Mouse (Mus musculus): ENCODE measurements around the gene Acadsb. TPM values are rescaled to one million over a fixed set of nuclear protein-coding genes. Genes with fewer than 3 reads are reported as not detected.
A peak's percentile ranks its signal among the peaks of the same experiment; 100 is the strongest.
"Not testable (repeated sequence)": the region's sequence is repeated elsewhere in the genome, so short reads cannot be mapped to it uniquely, and the experiment has no call there.

The Acadsb gene
- polyA plus RNA-seq, 1 experiment from 2014 or later, result 95.7 TPM

- H3K4me1 ChIP-seq (ENCODE audit: control insufficient read depth, insufficient read depth, low read length), result peaks cover 17% of the 10 kb centered on the region
- 0 out of 2 replicates have a peak, but pooled peaks have one; percentile 4 for ATAC-seq (ENCODE audit: low read depth)
- peak overlapping the region; percentile 83 for H3K4me2 ChIP-seq (ENCODE audit: low read depth, low read length)
- no peaks in the 10 kb centered on the region for H3K27me3 ChIP-seq (ENCODE audit: control insufficient read depth, insufficient read depth, low read length)
- H3K36me3 ChIP-seq (ENCODE audit: control insufficient read depth, insufficient read depth, low read length), result no peaks in the 10 kb centered on the region
- H3K9me3 ChIP-seq (ENCODE audit: control insufficient read depth, low read length), result no peaks in the 10 kb centered on the region
- peak overlapping the region; percentile 88 for H3K4me3 ChIP-seq (ENCODE audit: low read depth, low read length)
- peak overlapping the region; percentile 90 for H3K9ac ChIP-seq (replicated peaks; ENCODE audit: low read depth, low read length)
- WGBS, result 5% methylated on average over 16 of the region's 16 CpGs
- peak overlapping the region; percentile 82; the same call in 1 of the 2 replicates for H3K27ac ChIP-seq (ENCODE audit: low read depth, low read length)
Measured at GRCm38 (mm10) chr7:131409321-131409987, 947 bp upstream of the Acadsb start.

GRCm38 (mm10) chr7:131409988-131410385 lies 414 bp upstream of the Acadsb start:
- Histone ChIP-seq H3K4me1 (ENCODE audit: control insufficient read depth, insufficient read depth, low read length) (peaks cover 17% of the 10 kb centered on the region), H3K27me3 (ENCODE audit: control insufficient read depth, insufficient read depth, low read length) (no peaks in the 10 kb centered on the region), H3K27ac (ENCODE audit: low read depth, low read length) (peak overlapping the region; percentile 82), H3K36me3 (ENCODE audit: control insufficient read depth, insufficient read depth, low read length) (no peaks in the 10 kb centered on the region), H3K9me3 (ENCODE audit: control insufficient read depth, low read length) (no peaks in the 10 kb centered on the region), H3K4me2 (ENCODE audit: low read depth, low read length) (peak overlapping the region; percentile 83), H3K9ac (replicated peaks; ENCODE audit: low read depth, low read length) (peak overlapping the region; percentile 90), H3K4me3 (ENCODE audit: low read depth, low read length) (peak overlapping the region; percentile 88)
- ATAC-seq (ENCODE audit: low read depth), result peak; percentile 66
- 0% methylated on average over 38 of the region's 38 CpGs for WGBS

GRCm38 (mm10) chr7:131411221-131411940 lies 980 bp downstream of the Acadsb start:
- peak overlapping the region; percentile 83 for H3K4me2 ChIP-seq (ENCODE audit: low read depth, low read length)
- no peaks in the 10 kb centered on the region for H3K9me3 ChIP-seq (ENCODE audit: control insufficient read depth, low read length)
- H3K4me3 ChIP-seq (ENCODE audit: low read depth, low read length), result peak overlapping the region; percentile 88
- no peaks in the 10 kb centered on the region for H3K36me3 ChIP-seq (ENCODE audit: control insufficient read depth, insufficient read depth, low read length)
- peak overlapping the region; percentile 90 for H3K9ac ChIP-seq (replicated peaks; ENCODE audit: low read depth, low read length)
- H3K27ac ChIP-seq (ENCODE audit: low read depth, low read length), result no peak overlapping the region
- 25% methylated on average over 10 of the region's 10 CpGs for WGBS
- ATAC-seq (ENCODE audit: low read depth), result no peak
- H3K27me3 ChIP-seq (ENCODE audit: control insufficient read depth, insufficient read depth, low read length), result no peaks in the 10 kb centered on the region
- peaks cover 17% of the 10 kb centered on the region for H3K4me1 ChIP-seq (ENCODE audit: control insufficient read depth, insufficient read depth, low read length)

- H3K36me3 ChIP-seq (ENCODE audit: control insufficient read depth, insufficient read depth, low read length), result no peaks in the 10 kb centered on the region
- 42% methylated on average over 2 of the region's 2 CpGs for WGBS
- no peak for ATAC-seq (ENCODE audit: low read depth)
- peaks cover 17% of the 10 kb centered on the region for H3K4me1 ChIP-seq (ENCODE audit: control insufficient read depth, insufficient read depth, low read length)
- H3K9ac ChIP-seq (replicated peaks; ENCODE audit: low read depth, low read length), result no peak overlapping the region; the same call in 1 of the 2 replicates
- no peak overlapping the region for H3K27ac ChIP-seq (ENCODE audit: low read depth, low read length)
- H3K4me2 ChIP-seq (ENCODE audit: low read depth, low read length), result peak overlapping the region; percentile 83
- no peaks in the 10 kb centered on the region for H3K9me3 ChIP-seq (ENCODE audit: control insufficient read depth, low read length)
- H3K4me3 ChIP-seq (ENCODE audit: low read depth, low read length), result no peak overlapping the region; the same call in 1 of the 2 replicates
- no peaks in the 10 kb centered on the region for H3K27me3 ChIP-seq (ENCODE audit: control insufficient read depth, insufficient read depth, low read length)
Measured at GRCm38 (mm10) chr7:131411941-131412270, 1.5 kb downstream of the Acadsb start.

GRCm38 (mm10) chr7:131416742-131417141 lies 6.3 kb downstream of the Acadsb start:
- not testable (repeated sequence) for H3K9me3 ChIP-seq (ENCODE audit: control insufficient read depth, low read length); H3K4me1 ChIP-seq (ENCODE audit: control insufficient read depth, insufficient read depth, low read length); H3K4me3 ChIP-seq (ENCODE audit: low read depth, low read length); H3K27me3 ChIP-seq (ENCODE audit: control insufficient read depth, insufficient read depth, low read length); H3K27ac ChIP-seq (ENCODE audit: low read depth, low read length); H3K4me2 ChIP-seq (ENCODE audit: low read depth, low read length); ATAC-seq (ENCODE audit: low read depth); H3K36me3 ChIP-seq (ENCODE audit: control insufficient read depth, insufficient read depth, low read length); H3K9ac ChIP-seq (replicated peaks; ENCODE audit: low read depth, low read length)

GRCm38 (mm10) chr7:131417605-131418004 lies 7.2 kb downstream of the Acadsb start:
- Histone ChIP-seq H3K4me1 (ENCODE audit: control insufficient read depth, insufficient read depth, low read length) (no peaks in the 10 kb centered on the region), H3K9me3 (ENCODE audit: control insufficient read depth, low read length) (no peaks in the 10 kb centered on the region), H3K36me3 (ENCODE audit: control insufficient read depth, insufficient read depth, low read length) (no peaks in the 10 kb centered on the region), H3K9ac (replicated peaks; ENCODE audit: low read depth, low read length) (no peak overlapping the region), H3K27ac (ENCODE audit: low read depth, low read length) (no peak overlapping the region), H3K27me3 (ENCODE audit: control insufficient read depth, insufficient read depth, low read length) (no peaks in the 10 kb centered on the region), H3K4me3 (ENCODE audit: low read depth, low read length) (no peak overlapping the region), H3K4me2 (ENCODE audit: low read depth, low read length) (no peak overlapping the region)
- ATAC-seq (ENCODE audit: low read depth), result no peak

- H3K4me1 ChIP-seq (ENCODE audit: control insufficient read depth, insufficient read depth, low read length), result no peaks in the 10 kb centered on the region
- H3K27ac ChIP-seq (ENCODE audit: low read depth, low read length), result no peak overlapping the region
- H3K4me2 ChIP-seq (ENCODE audit: low read depth, low read length), result no peak overlapping the region
- H3K36me3 ChIP-seq (ENCODE audit: control insufficient read depth, insufficient read depth, low read length), result peaks cover 14% of the 10 kb centered on the region; the same call in 1 of the 2 replicates
- no peak for ATAC-seq (ENCODE audit: low read depth)
- 90% methylated on average over 2 of the region's 2 CpGs for WGBS
- no peaks in the 10 kb centered on the region for H3K27me3 ChIP-seq (ENCODE audit: control insufficient read depth, insufficient read depth, low read length)
- H3K4me3 ChIP-seq (ENCODE audit: low read depth, low read length), result no peak overlapping the region
- H3K9ac ChIP-seq (replicated peaks; ENCODE audit: low read depth, low read length), result no peak overlapping the region
- H3K9me3 ChIP-seq (ENCODE audit: control insufficient read depth, low read length), result no peaks in the 10 kb centered on the region
Measured at GRCm38 (mm10) chr7:131424912-131425311, 14.5 kb downstream of the Acadsb start.

GRCm38 (mm10) chr7:131427331-131427730 lies 16.9 kb downstream of the Acadsb start:
- 81% methylated on average over 5 of the region's 5 CpGs for WGBS
- H3K9me3 ChIP-seq (ENCODE audit: control insufficient read depth, low read length), result no peaks in the 10 kb centered on the region; the same call in 1 of the 2 replicates
- H3K4me2 ChIP-seq (ENCODE audit: low read depth, low read length), result no peak overlapping the region
- H3K27ac ChIP-seq (ENCODE audit: low read depth, low read length), result no peak overlapping the region
- H3K27me3 ChIP-seq (ENCODE audit: control insufficient read depth, insufficient read depth, low read length), result no peaks in the 10 kb centered on the region
- H3K9ac ChIP-seq (replicated peaks; ENCODE audit: low read depth, low read length), result no peak overlapping the region
- peaks cover 18% of the 10 kb centered on the region; the same call in 1 of the 2 replicates for H3K36me3 ChIP-seq (ENCODE audit: control insufficient read depth, insufficient read depth, low read length)
- no peak overlapping the region for H3K4me3 ChIP-seq (ENCODE audit: low read depth, low read length)
- no peaks in the 10 kb centered on the region for H3K4me1 ChIP-seq (ENCODE audit: control insufficient read depth, insufficient read depth, low read length)
- ATAC-seq (ENCODE audit: low read depth), result no peak

GRCm38 (mm10) chr7:131432244-131432643 lies 21.8 kb downstream of the Acadsb start:
- no peak for ATAC-seq (ENCODE audit: low read depth)
- peaks cover 8% of the 10 kb centered on the region; the same call in 1 of the 2 replicates for H3K36me3 ChIP-seq (ENCODE audit: control insufficient read depth, insufficient read depth, low read length)
- H3K4me2 ChIP-seq (ENCODE audit: low read depth, low read length), result no peak overlapping the region
- no peaks in the 10 kb centered on the region for H3K27me3 ChIP-seq (ENCODE audit: control insufficient read depth, insufficient read depth, low read length)
- 25% methylated on average over 1 of the region's 1 CpGs for WGBS
- H3K4me1 ChIP-seq (ENCODE audit: control insufficient read depth, insufficient read depth, low read length), result no peaks in the 10 kb centered on the region
- H3K9ac ChIP-seq (replicated peaks; ENCODE audit: low read depth, low read length), result no peak overlapping the region
- H3K27ac ChIP-seq (ENCODE audit: low read depth, low read length), result no peak overlapping the region
- H3K9me3 ChIP-seq (ENCODE audit: control insufficient read depth, low read length), result no peaks in the 10 kb centered on the region; the same call in 1 of the 2 replicates
- H3K4me3 ChIP-seq (ENCODE audit: low read depth, low read length), result no peak overlapping the region
